Comparison of ENCODE assay signal across 22 mouse cellular contexts in the genomic region with DNA sequence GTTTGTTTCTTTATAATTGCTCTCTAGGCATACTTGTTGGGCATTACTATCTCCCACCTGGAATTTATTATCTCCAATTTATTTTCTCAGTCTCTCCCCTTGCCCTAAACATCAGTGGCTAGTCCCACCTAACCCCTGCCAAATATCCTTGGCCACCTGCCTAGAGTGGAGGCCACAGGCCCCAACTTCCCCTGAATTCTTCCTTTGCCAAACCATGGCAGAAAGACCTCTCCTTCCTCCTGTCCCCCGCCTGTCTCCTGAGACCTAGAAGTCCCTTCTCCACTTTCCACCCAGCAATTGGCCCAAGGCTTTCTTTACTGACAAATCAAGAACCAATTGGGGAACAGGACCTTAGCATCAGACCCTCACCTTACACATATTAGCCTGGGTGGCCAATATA.
"Had no signal": no experiment of that assay in that cellular context is flagged by ENCODE, and none has a peak within 500 bp of the region (broad histone marks: within the 10 kb centered on the region; RNA-seq: fewer than 3 reads in every experiment).

No protein-coding gene starts in this region.

- H3K4me1 ChIP-seq: heart, embryonic 10.5 days; hindbrain, embryonic 13.5 days; hindbrain, embryonic 15.5 days; limb, embryonic 10.5 days; limb, embryonic 12.5 days; liver, embryonic 13.5 days; liver, embryonic 15.5 days had no signal

- DNase-seq: gastrocnemius, adult 2 months; gastrocnemius, postnatal 10 days; gastrocnemius, postnatal 25 days; heart, postnatal 10 days; kidney, adult 11 months; kidney, adult 2 months; kidney, postnatal 10 days; kidney, postnatal 25 days; kidney, postnatal 4 days; liver; liver, embryonic 13.5 days; liver, postnatal 0 days had no signal

- H3K4me3 ChIP-seq: gastrocnemius, adult 2 months; heart, embryonic 10.5 days; heart, embryonic 12.5 days; hindbrain, embryonic 13.5 days; hindbrain, embryonic 15.5 days; layer of hippocampus, adult 2 months; limb, embryonic 10.5 days; limb, embryonic 12.5 days; liver, embryonic 13.5 days; liver, embryonic 15.5 days had no signal

- H3K36me3 ChIP-seq: heart, embryonic 10.5 days; heart, embryonic 12.5 days; hindbrain, embryonic 13.5 days; hindbrain, embryonic 15.5 days; limb, embryonic 10.5 days; limb, embryonic 12.5 days; liver, embryonic 13.5 days; liver, embryonic 15.5 days had no signal

- H3K27me3 ChIP-seq: heart, embryonic 12.5 days; hindbrain, embryonic 13.5 days; hindbrain, embryonic 15.5 days; limb, embryonic 12.5 days; liver, embryonic 13.5 days; liver, embryonic 15.5 days had no signal

- H3K27ac ChIP-seq: gastrocnemius, adult 2 months; heart, embryonic 10.5 days; hindbrain, embryonic 13.5 days; hindbrain, embryonic 15.5 days; hindbrain, postnatal 0 days; layer of hippocampus, adult 2 months; limb, embryonic 10.5 days; limb, embryonic 12.5 days; liver, embryonic 13.5 days; liver, embryonic 15.5 days had no signal

- H3K9ac ChIP-seq: heart, embryonic 12.5 days; hindbrain, embryonic 13.5 days; hindbrain, embryonic 15.5 days; limb, embryonic 12.5 days; liver, embryonic 13.5 days; liver, embryonic 15.5 days; liver, postnatal 0 days had no signal

- H3K9me3 ChIP-seq: hindbrain, embryonic 13.5 days; hindbrain, embryonic 15.5 days; limb, embryonic 10.5 days; liver, embryonic 13.5 days; liver, embryonic 15.5 days had no signal

- ATAC-seq: hindbrain, postnatal 0 days; intestine, embryonic 16.5 days; liver, postnatal 0 days had no signal
